14 mouse cellular contexts compared by ENCODE assay signal in the genomic region with DNA sequence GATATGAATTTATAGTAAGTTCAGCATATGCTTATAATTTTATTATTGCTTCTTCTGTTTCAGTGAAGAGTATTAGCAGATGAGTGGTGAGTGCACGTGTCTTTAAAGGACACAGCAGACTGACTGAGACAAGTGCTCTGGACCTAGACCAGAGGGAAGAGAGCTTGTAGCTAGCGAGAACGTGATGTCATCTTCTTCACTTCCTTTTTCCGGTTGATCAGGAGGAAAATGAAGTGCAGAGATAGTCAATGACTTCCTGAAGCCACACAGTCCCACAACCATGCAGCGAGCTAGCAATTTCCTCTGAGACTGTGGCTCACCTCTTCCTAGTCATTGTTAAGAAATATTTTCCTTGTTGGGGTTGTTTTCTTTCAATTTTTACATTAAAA. TPM values are rescaled to one million over a fixed set of nuclear protein-coding genes. Genes with fewer than 3 reads are reported as not detected.
DNase-seq lines count a peak whose midpoint lies in the region; ATAC-seq and TF ChIP-seq lines count a peak whose summit lies in the region.
"Had no signal": no experiment of that assay in that cellular context is flagged by ENCODE, and none has a peak within 500 bp of the region (broad histone marks: within the 10 kb centered on the region; RNA-seq: fewer than 3 reads in every experiment).

No protein-coding gene starts in this region.

- no peak for TF ChIP-seq CTCF in lung, postnatal 0 days (IDR thresholded peaks at IDR 0.05)

- no peaks in the 10 kb centered on the region for H3K27me3 ChIP-seq in heart, embryonic 10.5 days (ENCODE audit: insufficient read depth, poor library complexity, severe bottlenecking)
- no peaks in the 10 kb centered on the region for H3K27me3 ChIP-seq in lung, postnatal 0 days (replicated peaks; ENCODE audit: insufficient read depth, low read length)
- H3K27me3 ChIP-seq in splenic B cell, adult 2 months (ENCODE audit: control insufficient read depth, insufficient read depth, low read length, poor library complexity, severe bottlenecking), result no peaks in the 10 kb centered on the region
- H3K27me3 ChIP-seq: embryonic facial prominence, embryonic 12.5 days; forebrain, embryonic 15.5 days; limb, embryonic 13.5 days; midbrain, embryonic 13.5 days had no signal

- 52% methylated on average over 5 of the region's 5 CpGs for WGBS in heart, embryonic 10.5 days
- 37% methylated on average over 5 of the region's 5 CpGs for WGBS in lung, postnatal 0 days

- DNase-seq in heart, embryonic 10.5 days (ENCODE audit: low spot score), result no peak
- no peak for DNase-seq in heart, postnatal 14 days
- peak; percentile 62 for DNase-seq in lung, postnatal 0 days (ENCODE audit: low spot score)
- no peak for DNase-seq in lung, postnatal 36 days
- peak; percentile 85 for DNase-seq in splenic B cell, adult 2 months (ENCODE audit: low read depth, low spot score)
- no peak for DNase-seq in kidney, postnatal 25 days
- DNase-seq: cerebellum, adult 8-10 months; thymus, adult 2 months had no signal

- intact Hi-C loops in heart, postnatal 14 days (cut with DNase I), result no loop called here

- H3K36me3 ChIP-seq in heart, embryonic 10.5 days, result peaks cover 21% of the 10 kb centered on the region
- peaks cover 8% of the 10 kb centered on the region; the same call in 1 of the 2 replicates for H3K36me3 ChIP-seq in lung, postnatal 0 days (ENCODE audit: insufficient read depth, low read length)
- H3K36me3 ChIP-seq in splenic B cell, adult 2 months (ENCODE audit: control insufficient read depth, insufficient read depth, low read length, poor library complexity, severe bottlenecking), result no peaks in the 10 kb centered on the region; the same call in 1 of the 2 replicates

- no peak overlapping the region for H3K4me3 ChIP-seq in heart, embryonic 10.5 days
- H3K4me3 ChIP-seq in lung, postnatal 0 days (ENCODE audit: low read depth, low read length), result no peak overlapping the region
- H3K4me3 ChIP-seq: embryonic facial prominence, embryonic 12.5 days; forebrain, embryonic 15.5 days; limb, embryonic 13.5 days; midbrain, embryonic 13.5 days had no signal

- ATAC-seq in lung, postnatal 0 days, result peak; percentile 8; the same call in 1 of the 2 replicates
- peak; percentile 36; the same call in 1 of the 2 replicates for ATAC-seq in common myeloid progenitor, adult 5-6 weeks (replicated peaks; ENCODE audit: low read depth, poor library complexity, severe bottlenecking)
- ATAC-seq in frontal cortex, adult (ENCODE audit: low TSS enrichment), result no peak

- H3K4me2 ChIP-seq in lung, postnatal 0 days (replicated peaks; ENCODE audit: low read depth, low read length), result no peak overlapping the region
- H3K4me2 ChIP-seq: embryonic facial prominence, embryonic 12.5 days; forebrain, embryonic 15.5 days; limb, embryonic 13.5 days; midbrain, embryonic 13.5 days had no signal

- no peaks in the 10 kb centered on the region for H3K9me3 ChIP-seq in heart, embryonic 10.5 days
- no peaks in the 10 kb centered on the region for H3K9me3 ChIP-seq in lung, postnatal 0 days (ENCODE audit: low read length)
- H3K9me3 ChIP-seq: embryonic facial prominence, embryonic 12.5 days; forebrain, embryonic 15.5 days; limb, embryonic 13.5 days; midbrain, embryonic 13.5 days had no signal

- H3K4me1 ChIP-seq in heart, embryonic 10.5 days, result peaks cover 79% of the 10 kb centered on the region
- peaks cover 20% of the 10 kb centered on the region; the same call in 1 of the 2 replicates for H3K4me1 ChIP-seq in lung, postnatal 0 days (ENCODE audit: insufficient read depth, low read depth, low read length)

- TF ChIP-seq EP300 in lung, postnatal 0 days (IDR thresholded peaks at IDR 0.05), result no peak

- H3K27ac ChIP-seq in heart, embryonic 10.5 days, result peak overlapping the region; percentile 52; the same call in 1 of the 2 replicates
- 0 out of 2 replicates have a peak overlapping the region, but pooled peaks have one; percentile 77 for H3K27ac ChIP-seq in lung, postnatal 0 days (ENCODE audit: low read length)
- H3K27ac ChIP-seq: embryonic facial prominence, embryonic 12.5 days had no signal

- no peak overlapping the region for H3K9ac ChIP-seq in lung, postnatal 0 days (replicated peaks; ENCODE audit: low read depth)
- H3K9ac ChIP-seq: embryonic facial prominence, embryonic 12.5 days; forebrain, embryonic 15.5 days; limb, embryonic 13.5 days; midbrain, embryonic 13.5 days had no signal

RNA-seq across cellular contexts. Expression of gene Acvr1b, which starts 16.9 kb away (rescaled TPM):
- 5.4 and 5.6 TPM in 2 replicates for polyA plus RNA-seq in heart, embryonic 10.5 days (2016; fragmentation: Nextera tagmentation; extraction: Ambion mirVana)
- total RNA-seq in heart, postnatal 14 days (2021), result 10 to 100 TPM; 14.5 to 14.7 TPM
- polyA plus RNA-seq in lung, postnatal 0 days (2015; fragmentation: Nextera tagmentation; extraction: Ambion mirVana), result 6.6 and 7.4 TPM in 2 replicates
- 11.6 and 13.4 TPM in 2 replicates for total RNA-seq in common myeloid progenitor, adult 5-6 weeks (2017)

RNA-seq across cellular contexts. Expression of gene Grasp, which starts 33.2 kb away (rescaled TPM):
- polyA plus RNA-seq in heart, embryonic 10.5 days (2016; fragmentation: Nextera tagmentation; extraction: Ambion mirVana), result 3.4 and 5.0 TPM in 2 replicates
- total RNA-seq in heart, postnatal 14 days (2021), result 10 to 100 TPM; 12.9 to 14.0 TPM
- polyA plus RNA-seq in lung, postnatal 0 days (2015; fragmentation: Nextera tagmentation; extraction: Ambion mirVana), result 8.2 and 8.6 TPM in 2 replicates
- total RNA-seq in common myeloid progenitor, adult 5-6 weeks (2017), result 2.1 and 4.7 TPM in 2 replicates

Comparison
In these comparisons a context has a peak if more than half of its experiments do, and no peak if none do; other contexts are left out.
1. DNase-seq: peak in lung, postnatal 0 days (single experiment) and splenic B cell, adult 2 months (single experiment); none in heart, embryonic 10.5 days (single experiment), heart, postnatal 14 days (0 of 2), lung, postnatal 36 days (single experiment) and kidney, postnatal 25 days (0 of 2).